Mouse (Mus musculus): Measurements from ENCODE around the gene Rbp4.

The Rbp4 gene

DNA sequence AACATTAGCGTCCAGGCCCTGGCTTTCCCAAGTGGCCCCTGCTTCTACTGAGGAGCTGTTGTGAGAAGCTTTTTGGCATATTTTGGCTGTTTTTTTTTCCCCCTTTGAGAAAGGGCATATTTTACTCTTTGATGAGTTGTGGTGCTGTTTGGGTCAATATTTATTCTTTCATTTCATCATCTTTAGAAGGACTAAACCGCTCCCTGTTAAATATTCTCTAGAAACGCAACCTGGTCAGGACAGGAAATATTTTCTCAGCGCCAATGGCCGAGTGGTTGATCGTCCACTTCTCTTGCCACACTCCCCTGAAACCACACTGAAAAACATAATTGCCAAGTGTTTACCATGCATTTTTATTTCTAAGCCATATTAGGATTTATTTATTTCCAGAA, at the start of gene Rbp4:
Gene Rbp4, minus strand, starts transcription at position 63 of the 392 bp plus-strand sequence.
- no peak for DNase-seq (ENCODE audit: low spot score)

- DNase-seq (ENCODE audit: low spot score): no peak
These were observed 39.6 kb upstream of the Rbp4 start for GRCm38 (mm10) chr19:38164633-38165032.

DNA sequence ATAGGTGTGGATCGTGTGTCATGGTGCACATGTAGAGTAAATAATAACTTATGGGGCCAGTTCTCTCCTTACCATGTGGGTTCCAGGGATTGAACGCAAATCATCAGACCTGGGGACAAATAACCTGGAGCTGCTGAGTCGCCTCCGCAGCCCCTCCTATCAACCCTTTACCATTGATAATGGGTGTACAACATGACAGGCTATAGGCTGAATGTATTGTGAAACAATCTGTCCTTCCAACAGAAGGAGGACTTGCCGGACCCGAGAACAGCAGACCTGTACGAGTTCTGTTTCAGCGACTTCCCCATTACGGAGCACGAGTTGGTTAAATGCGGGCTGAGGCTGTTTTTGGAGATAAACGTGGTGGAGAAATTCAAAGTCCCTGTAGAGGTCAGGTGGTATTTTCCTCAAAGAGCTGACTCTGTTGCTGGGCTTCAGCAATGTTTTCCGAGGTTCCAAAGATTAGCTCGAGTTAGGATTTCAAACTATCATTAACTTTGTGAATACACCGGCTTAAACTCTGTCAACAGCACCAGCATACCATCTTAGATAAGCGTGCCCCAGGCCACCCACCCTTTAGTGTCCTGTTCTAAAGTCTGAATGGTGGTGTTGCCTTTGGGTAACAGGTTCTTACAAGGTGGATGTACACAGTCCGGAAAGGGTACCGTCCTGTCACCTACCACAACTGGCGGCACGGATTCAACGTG, 36.7 kb upstream of the Rbp4 start:
- DNase-seq (ENCODE audit: low spot score): no peak

DNA sequence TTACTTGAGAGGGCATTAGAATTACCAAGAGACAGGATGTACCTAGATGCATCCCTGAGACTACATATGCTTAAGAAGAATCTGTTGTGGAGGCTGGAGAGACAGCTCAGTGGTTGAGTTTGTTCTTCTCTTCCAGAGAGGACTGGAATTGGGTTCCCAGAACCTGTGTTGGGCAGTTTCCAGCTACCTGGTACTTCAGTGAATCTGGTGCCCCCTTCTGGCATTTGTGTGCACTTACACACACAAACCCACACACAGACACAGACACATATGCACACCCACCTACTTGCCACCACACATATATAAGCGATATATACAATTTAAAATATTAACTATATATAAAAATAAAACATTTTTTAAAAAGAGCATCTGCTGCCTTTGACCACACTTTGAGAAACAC, 31.2 kb upstream of the Rbp4 start:
- no peak for DNase-seq (ENCODE audit: low spot score)

- no peak for DNase-seq (ENCODE audit: low spot score)
These were observed 18.6 kb upstream of the Rbp4 start for GRCm38 (mm10) chr19:38143540-38144271.

DNA sequence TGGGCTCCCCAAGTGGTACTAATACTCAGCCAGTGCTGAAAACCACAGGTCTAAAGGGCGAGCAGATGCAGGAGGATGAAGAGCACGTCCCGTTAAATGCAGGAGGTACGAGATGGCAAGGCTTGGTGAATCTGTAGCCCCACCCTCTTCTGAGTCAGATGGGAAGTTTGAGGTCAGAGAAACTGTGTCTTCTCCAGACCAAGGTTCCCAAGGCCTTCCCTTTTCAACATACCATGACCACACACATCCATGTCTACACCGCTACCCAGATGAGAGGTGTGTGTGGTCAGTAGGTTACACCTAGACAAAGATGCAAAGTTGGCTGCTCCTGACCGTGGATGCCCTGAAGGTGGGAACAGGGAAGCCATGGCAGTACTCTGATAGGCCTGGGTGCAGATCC, 9.7 kb upstream of the Rbp4 start:
- DNase-seq (ENCODE audit: low spot score): no peak

GRCm38 (mm10) chr19:38133986-38134385, 8.9 kb upstream of the Rbp4 start:
- peak; percentile 10 for DNase-seq (ENCODE audit: low spot score)

DNA sequence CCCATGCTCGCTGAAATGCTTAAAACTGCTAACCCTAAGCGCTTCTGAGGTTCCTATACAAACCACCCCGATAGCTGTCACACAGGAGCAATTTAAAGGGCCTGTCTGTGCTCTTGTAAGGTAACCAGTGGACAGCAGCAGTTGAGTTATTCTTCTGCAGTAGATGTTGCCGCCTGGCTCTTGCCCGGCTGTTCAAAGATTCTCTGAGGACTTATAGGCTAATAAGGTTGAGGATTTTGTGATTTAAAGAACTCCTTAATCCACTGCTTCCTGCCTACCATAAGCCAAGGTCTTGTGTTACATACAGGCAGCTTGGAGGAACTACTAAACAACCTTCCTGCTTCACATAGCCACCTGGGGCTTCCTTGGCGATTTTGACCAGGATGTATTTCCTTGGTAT, 7.4 kb upstream of the Rbp4 start, which contains the start of gene Pde6c:
Gene Pde6c, plus strand, starts transcription at position 301 of the 400 bp plus-strand sequence.
- DNase-seq (ENCODE audit: low spot score): no peak

- no peak for DNase-seq (ENCODE audit: low spot score)
These were observed 1.6 kb upstream of the Rbp4 start for GRCm38 (mm10) chr19:38126656-38127055.

- DNase-seq (ENCODE audit: low spot score): peak; percentile 42
These were observed 471 bp downstream of the Rbp4 start for GRCm38 (mm10) chr19:38124401-38125218.

- DNase-seq (ENCODE audit: low spot score): no peak
These were observed 1.2 kb downstream of the Rbp4 start for GRCm38 (mm10) chr19:38123921-38124320.

DNA sequence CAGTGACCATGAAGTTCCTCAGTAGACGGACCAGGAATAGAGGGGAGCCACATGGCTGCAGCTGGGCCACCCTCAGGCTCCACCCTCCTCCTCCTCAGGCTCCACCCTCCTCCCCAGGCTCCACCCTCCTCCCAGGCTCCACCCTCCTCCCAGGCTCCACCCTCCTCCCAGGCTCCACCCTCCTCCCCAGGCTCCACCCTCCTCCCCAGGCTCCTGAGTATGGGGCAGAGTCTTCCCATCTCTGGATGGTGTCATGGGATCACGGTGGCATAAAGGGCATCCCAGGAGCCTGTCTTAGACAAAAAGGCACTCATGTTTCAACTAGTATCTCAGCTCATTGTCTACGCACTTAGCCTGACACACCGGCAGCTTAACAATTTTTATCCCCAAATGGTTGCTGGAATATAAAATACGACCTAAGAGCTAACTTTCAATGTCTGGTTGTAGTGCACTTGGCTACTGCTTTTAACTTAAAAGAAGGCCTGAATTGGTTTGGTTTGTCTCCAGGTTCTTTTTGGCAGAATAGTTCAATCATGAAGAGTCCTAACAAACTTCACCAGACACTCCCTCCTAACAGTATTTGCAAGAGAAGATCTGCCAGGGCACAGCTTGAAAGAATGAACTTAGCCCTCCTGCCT, 4.8 kb downstream of the Rbp4 start:
- DNase-seq (ENCODE audit: low spot score): no peak

- DNase-seq (ENCODE audit: low spot score): no peak
These were observed 10.1 kb downstream of the Rbp4 start for GRCm38 (mm10) chr19:38114834-38115491.

DNA sequence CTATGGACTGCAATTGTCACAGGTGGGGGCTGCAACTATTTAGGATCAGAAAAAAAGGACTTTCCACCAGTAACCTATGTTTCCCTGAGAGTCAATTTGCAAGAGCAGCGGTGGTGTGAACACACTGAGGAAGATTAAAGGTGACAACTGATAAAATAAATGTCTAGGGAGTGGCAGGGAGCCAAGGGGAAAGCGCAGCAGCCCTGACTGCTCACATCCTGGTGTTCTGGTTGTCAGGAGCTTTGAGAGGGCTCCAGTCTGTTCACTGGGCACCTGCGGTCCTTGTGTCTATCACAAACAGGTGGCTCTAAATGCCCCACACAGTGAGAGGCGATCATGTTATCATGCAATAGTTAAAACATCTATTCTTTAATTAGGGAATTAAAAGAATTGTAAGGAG, 12.5 kb downstream of the Rbp4 start:
- DNase-seq (ENCODE audit: low spot score): peak; percentile 30

DNA sequence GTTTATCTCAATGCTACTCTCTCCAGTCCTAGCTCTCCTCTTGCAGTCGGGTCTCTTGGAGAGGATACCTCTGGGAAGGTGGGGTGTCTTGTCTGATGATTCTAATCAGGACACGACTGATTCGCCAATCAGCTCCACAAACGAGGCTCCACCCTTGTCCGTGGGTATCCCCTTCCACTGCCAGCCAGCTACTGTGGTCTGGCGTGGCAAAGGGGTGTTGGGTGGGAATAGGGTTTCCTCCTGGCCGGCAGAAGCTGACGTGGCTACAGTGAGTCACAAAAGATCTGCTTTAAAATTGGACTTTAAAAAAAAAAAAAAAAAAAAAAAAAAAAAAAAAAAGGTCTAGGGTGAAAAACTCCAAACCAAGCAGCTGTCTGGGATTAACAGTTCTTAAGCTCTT, 14.0 kb downstream of the Rbp4 start:
- no peak for DNase-seq (ENCODE audit: low spot score)

DNA sequence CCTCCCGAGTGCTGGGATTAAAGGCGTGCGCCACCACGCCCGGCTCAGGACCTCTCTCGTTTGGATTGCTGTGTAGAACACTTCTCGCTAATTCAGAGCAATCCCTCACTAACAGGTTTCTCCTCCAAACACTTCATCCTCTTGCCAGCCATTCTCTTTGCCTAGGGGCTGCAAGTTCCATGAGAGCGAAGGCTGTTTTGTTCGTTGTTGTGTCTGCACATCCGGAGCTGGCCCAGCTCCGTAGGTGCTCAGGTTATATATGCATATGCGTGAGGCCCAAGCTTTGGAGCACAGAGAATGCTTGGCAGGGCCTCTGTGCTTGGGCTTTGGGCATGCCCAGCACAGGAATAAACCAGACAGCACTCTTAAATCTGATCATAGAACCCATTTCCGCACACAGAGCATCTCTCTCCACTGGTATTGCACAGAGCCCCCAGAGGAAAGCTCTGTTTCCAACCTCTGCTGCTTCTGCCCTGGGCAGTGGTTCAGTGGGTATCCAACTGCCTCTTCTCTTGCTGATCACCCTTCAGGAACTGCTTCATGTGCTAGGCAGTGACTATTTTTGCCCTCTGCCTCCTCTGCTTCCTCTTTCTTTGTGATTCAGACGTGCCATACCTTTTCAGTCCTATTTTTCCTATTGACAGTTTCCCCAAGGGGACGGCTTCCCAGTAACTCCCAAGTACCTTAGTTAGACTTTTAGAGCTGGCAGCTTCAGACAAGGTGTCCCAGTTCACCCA, 15.4 kb downstream of the Rbp4 start:
- DNase-seq (ENCODE audit: low spot score): no peak

- DNase-seq (ENCODE audit: low spot score): no peak
These were observed 17.2 kb downstream of the Rbp4 start for GRCm38 (mm10) chr19:38107871-38108270.

DNA sequence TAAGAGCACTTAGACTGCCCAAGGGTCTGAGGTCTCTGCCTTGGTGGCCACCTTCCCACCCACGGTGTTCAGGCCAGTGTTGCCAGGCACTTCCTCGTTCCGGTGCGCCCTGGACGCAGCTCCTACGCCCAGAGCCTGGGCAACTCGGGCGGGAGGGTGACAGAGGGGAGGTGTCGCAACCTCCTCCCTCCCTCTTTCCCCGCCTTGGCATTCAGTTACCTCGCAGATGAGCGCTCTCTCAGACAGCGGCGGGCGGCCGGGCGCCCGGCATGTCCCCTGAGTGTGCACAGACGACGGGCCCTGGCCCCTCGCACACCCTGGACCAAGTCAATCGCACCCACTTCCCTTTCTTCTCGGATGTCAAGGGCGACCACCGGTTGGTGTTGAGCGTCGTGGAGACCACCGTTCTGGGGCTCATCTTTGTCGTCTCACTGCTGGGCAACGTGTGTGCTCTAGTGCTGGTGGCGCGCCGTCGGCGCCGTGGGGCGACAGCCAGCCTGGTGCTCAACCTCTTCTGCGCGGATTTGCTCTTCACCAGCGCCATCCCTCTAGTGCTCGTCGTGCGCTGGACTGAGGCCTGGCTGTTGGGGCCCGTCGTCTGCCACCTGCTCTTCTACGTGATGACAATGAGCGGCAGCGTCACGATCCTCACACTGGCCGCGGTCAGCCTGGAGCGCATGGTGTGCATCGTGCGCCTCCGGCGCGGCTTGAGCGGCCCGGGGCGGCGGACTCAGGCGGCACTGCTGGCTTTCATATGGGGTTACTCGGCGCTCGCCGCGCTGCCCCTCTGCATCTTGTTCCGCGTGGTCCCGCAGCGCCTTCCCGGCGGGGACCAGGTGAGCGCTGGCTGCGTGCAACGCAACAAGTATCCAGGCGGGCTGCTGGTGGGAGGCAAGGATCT, 28.0 kb downstream of the Rbp4 start, which contains the start of gene Ffar4:
Gene Ffar4, plus strand, starts transcription at position 214 of the 901 bp plus-strand sequence.
- DNase-seq (ENCODE audit: low spot score): peak; percentile 14

- no peak for DNase-seq (ENCODE audit: low spot score)
These were observed 28.9 kb downstream of the Rbp4 start for GRCm38 (mm10) chr19:38096231-38096630.

- DNase-seq (ENCODE audit: low spot score): no peak
These were observed 33.5 kb downstream of the Rbp4 start for GRCm38 (mm10) chr19:38091512-38091985.

Measured in MN1 (cell line).